30 mouse cellular contexts compared by ENCODE assay signal in genomic region chr3:50026039-50026438, GRCm38 (mm10).
DNase-seq lines count a peak whose midpoint lies in the region; ATAC-seq lines count a peak whose summit lies in the region.
"Had no signal": no experiment of that assay in that cellular context is flagged by ENCODE, and none has a peak within 500 bp of the region (broad histone marks: within the 10 kb centered on the region; RNA-seq: fewer than 3 reads in every experiment).

No protein-coding gene starts in this region.

- H3K27me3 ChIP-seq in embryonic facial prominence, embryonic 10.5 days (replicated peaks; ENCODE audit: low read depth, poor library complexity, severe bottlenecking), result no peaks in the 10 kb centered on the region
- H3K27me3 ChIP-seq in intestine, embryonic 16.5 days (replicated peaks; ENCODE audit: control insufficient read depth, insufficient read depth, low read length), result no peaks in the 10 kb centered on the region
- no peaks in the 10 kb centered on the region for H3K27me3 ChIP-seq in liver, embryonic 11.5 days (replicated peaks; ENCODE audit: control insufficient read depth, insufficient read depth, low read length)
- H3K27me3 ChIP-seq: CH12.LX; embryonic facial prominence, embryonic 12.5 days; embryonic facial prominence, embryonic 15.5 days; hindbrain, embryonic 13.5 days; Patski had no signal

- intact Hi-C loops in heart, postnatal 14 days (cut with DNase I), result no loop called here

- H3K9ac ChIP-seq in intestine, embryonic 16.5 days (ENCODE audit: low read depth, low read length), result no peak overlapping the region
- no peak overlapping the region for H3K9ac ChIP-seq in liver, embryonic 11.5 days (ENCODE audit: low read depth, low read length)
- H3K9ac ChIP-seq: embryonic facial prominence, embryonic 12.5 days; embryonic facial prominence, embryonic 15.5 days; forebrain, postnatal 0 days; hindbrain, embryonic 13.5 days had no signal

- peak; percentile 8 for DNase-seq in heart, adult 11 months
- DNase-seq in heart, postnatal 14 days, result no peak
- peak; percentile 7 for DNase-seq in R1 (ENCODE audit: low read depth, low spot score)
- DNase-seq in embryonic facial prominence, embryonic 10.5 days (ENCODE audit: low spot score), result peak; percentile 30
- DNase-seq in frontal cortex, adult 2 months (ENCODE audit: extremely low spot score in 1 of 2, low spot score in 1 of 2), result no peak
- no peak for DNase-seq in liver, embryonic 11.5 days (ENCODE audit: low spot score)
- DNase-seq in gastrocnemius, adult 18-20 months (ENCODE audit: low spot score), result no peak
- DNase-seq: adrenal gland, adult 8-10 months; adrenal gland, postnatal 25 days; B cell, adult 2 months; cerebellum, adult 18-20 months; cerebellum, adult 9-10 months; cerebellum, postnatal 25 days; forebrain, postnatal 0 days; gastrocnemius, postnatal 10 days; gastrocnemius, postnatal 36 days; heart, postnatal 36 days; kidney, adult 18-20 months; kidney, adult 9 months had no signal

- H3K4me3 ChIP-seq in embryonic facial prominence, embryonic 10.5 days, result no peak overlapping the region
- H3K4me3 ChIP-seq in intestine, embryonic 16.5 days (ENCODE audit: low read length), result no peak overlapping the region
- no peak overlapping the region for H3K4me3 ChIP-seq in liver, embryonic 11.5 days (ENCODE audit: low read depth, low read length)
- H3K4me3 ChIP-seq: embryonic facial prominence, embryonic 12.5 days; embryonic facial prominence, embryonic 15.5 days; hindbrain, embryonic 10.5 days; hindbrain, embryonic 13.5 days had no signal

- peak; percentile 79 for ATAC-seq in intestine, embryonic 16.5 days
- no peak for ATAC-seq in liver, embryonic 11.5 days (replicated peaks; ENCODE audit: low FRiP score)
- ATAC-seq: activated CD4-positive, CD25-positive, alpha-beta regulatory T cell, adult 4 months; forebrain, postnatal 0 days; hindbrain, embryonic 16.5 days; Patski had no signal

- no peaks in the 10 kb centered on the region for H3K4me1 ChIP-seq in embryonic facial prominence, embryonic 10.5 days
- H3K4me1 ChIP-seq in intestine, embryonic 16.5 days (ENCODE audit: control insufficient read depth, insufficient read depth, low read length), result no peaks in the 10 kb centered on the region
- no peaks in the 10 kb centered on the region for H3K4me1 ChIP-seq in liver, embryonic 11.5 days (replicated peaks; ENCODE audit: control insufficient read depth, insufficient read depth, low read length)
- H3K4me1 ChIP-seq: embryonic facial prominence, embryonic 12.5 days; embryonic facial prominence, embryonic 15.5 days; hindbrain, embryonic 10.5 days; hindbrain, embryonic 13.5 days had no signal

- H3K4me2 ChIP-seq in intestine, embryonic 16.5 days (ENCODE audit: low read depth, low read length), result no peak overlapping the region
- H3K4me2 ChIP-seq in liver, embryonic 11.5 days, result no peak overlapping the region
- H3K4me2 ChIP-seq: embryonic facial prominence, embryonic 12.5 days; embryonic facial prominence, embryonic 15.5 days; heart, embryonic 11.5 days; hindbrain, embryonic 13.5 days had no signal

- H3K9me3 ChIP-seq in embryonic facial prominence, embryonic 10.5 days, result no peaks in the 10 kb centered on the region
- H3K9me3 ChIP-seq in intestine, embryonic 16.5 days (ENCODE audit: control insufficient read depth, low read length), result no peaks in the 10 kb centered on the region
- H3K9me3 ChIP-seq in liver, embryonic 11.5 days (ENCODE audit: control insufficient read depth, low read length), result no peaks in the 10 kb centered on the region
- H3K9me3 ChIP-seq: embryonic facial prominence, embryonic 12.5 days; embryonic facial prominence, embryonic 15.5 days; hindbrain, embryonic 10.5 days; hindbrain, embryonic 13.5 days had no signal

- no peak overlapping the region for H3K27ac ChIP-seq in embryonic facial prominence, embryonic 10.5 days (replicated peaks)
- H3K27ac ChIP-seq in intestine, embryonic 16.5 days (ENCODE audit: low read length), result no peak overlapping the region
- H3K27ac ChIP-seq in liver, embryonic 11.5 days (ENCODE audit: low read depth, low read length), result no peak overlapping the region
- H3K27ac ChIP-seq: embryonic facial prominence, embryonic 12.5 days; embryonic facial prominence, embryonic 15.5 days; hindbrain, embryonic 10.5 days; hindbrain, embryonic 13.5 days had no signal

- 48% methylated on average over 5 of the region's 5 CpGs for WGBS in embryonic facial prominence, embryonic 10.5 days
- WGBS in intestine, embryonic 16.5 days, result 41% methylated on average over 5 of the region's 5 CpGs
- 53% methylated on average over 5 of the region's 5 CpGs for WGBS in liver, embryonic 11.5 days

- H3K36me3 ChIP-seq in embryonic facial prominence, embryonic 10.5 days (replicated peaks), result no peaks in the 10 kb centered on the region
- H3K36me3 ChIP-seq in intestine, embryonic 16.5 days (ENCODE audit: control insufficient read depth, insufficient read depth, low read length), result no peaks in the 10 kb centered on the region
- H3K36me3 ChIP-seq in liver, embryonic 11.5 days (ENCODE audit: control insufficient read depth, insufficient read depth, low read length), result no peaks in the 10 kb centered on the region
- H3K36me3 ChIP-seq: embryonic facial prominence, embryonic 12.5 days; embryonic facial prominence, embryonic 15.5 days; G1E; hindbrain, embryonic 10.5 days; hindbrain, embryonic 13.5 days had no signal

Comparison
In these comparisons a context has a peak if more than half of its experiments do, and no peak if none do; other contexts are left out.
1. DNase-seq: peak in heart, adult 11 months (single experiment), R1 (single experiment) and embryonic facial prominence, embryonic 10.5 days (single experiment); none in heart, postnatal 14 days (0 of 2), frontal cortex, adult 2 months (0 of 2), liver, embryonic 11.5 days (single experiment) and gastrocnemius, adult 18-20 months (single experiment).